Mouse (Mus musculus): ENCODE data around the gene Tbc1d4. TPM values are rescaled to one million over a fixed set of nuclear protein-coding genes. Genes with fewer than 3 reads are reported as not detected.

Gene Tbc1d4
- polyA plus RNA-seq (2015; fragmentation: Nextera tagmentation; extraction: Ambion mirVana) = 7.3 and 8.7 TPM in 2 replicates

GRCm38 (mm10) chr14:101608519-101609368, at the start of gene Tbc1d4:
Tbc1d4 (minus strand) TSS chr14:101609191.
- peak within 1 kb of the TSS; percentile 95 for H3K4me3 ChIP-seq (replicated peaks; ENCODE audit: low read length)
- H3K9me3 ChIP-seq (replicated peaks; ENCODE audit: control insufficient read depth, low read length) = no peaks in the 10 kb centered on the region
- 0 out of 2 replicates have a peak, but pooled peaks cover 6% of the 10 kb centered on the region for H3K4me1 ChIP-seq (ENCODE audit: control insufficient read depth, insufficient read depth, low read length)
- no peaks in the 10 kb centered on the region for H3K27me3 ChIP-seq (ENCODE audit: control insufficient read depth, insufficient read depth, low read length)
- WGBS = under 1% methylated on average over 62 of the region's 62 CpGs
- peak within 1 kb of the TSS; percentile 99 for H3K4me2 ChIP-seq (ENCODE audit: low read depth, low read length)
- ATAC-seq (ENCODE audit: insufficient read depth, low FRiP score) = peak; percentile 92
- H3K27ac ChIP-seq (ENCODE audit: low read length) = peak within 1 kb of the TSS; percentile 59
- no peaks in the 10 kb centered on the region for H3K36me3 ChIP-seq (ENCODE audit: control insufficient read depth, insufficient read depth, low read length)
- peak within 1 kb of the TSS; percentile 90 for H3K9ac ChIP-seq (ENCODE audit: low read length)

- no peak overlapping the region for H3K4me3 ChIP-seq (replicated peaks; ENCODE audit: low read length)
- no peaks in the 10 kb centered on the region for H3K36me3 ChIP-seq (ENCODE audit: control insufficient read depth, insufficient read depth, low read length)
- peaks cover 3% of the 10 kb centered on the region; the same call in 1 of the 2 replicates for H3K4me1 ChIP-seq (ENCODE audit: control insufficient read depth, insufficient read depth, low read length)
- no peaks in the 10 kb centered on the region for H3K27me3 ChIP-seq (ENCODE audit: control insufficient read depth, insufficient read depth, low read length)
- 77% methylated on average over 10 of the region's 10 CpGs for WGBS
- H3K27ac ChIP-seq (ENCODE audit: low read length) = no peak overlapping the region
- no peak overlapping the region for H3K9ac ChIP-seq (ENCODE audit: low read length)
- H3K9me3 ChIP-seq (replicated peaks; ENCODE audit: control insufficient read depth, low read length) = no peaks in the 10 kb centered on the region
- ATAC-seq (ENCODE audit: insufficient read depth, low FRiP score) = no peak
- H3K4me2 ChIP-seq (ENCODE audit: low read depth, low read length) = no peak overlapping the region
Measured at GRCm38 (mm10) chr14:101656307-101656706, 47.3 kb upstream of the Tbc1d4 start.

GRCm38 (mm10) chr14:101654526-101654909, 45.5 kb upstream of the Tbc1d4 start:
- H3K9me3 ChIP-seq (replicated peaks; ENCODE audit: control insufficient read depth, low read length) = no peaks in the 10 kb centered on the region
- H3K4me2 ChIP-seq (ENCODE audit: low read depth, low read length) = peak overlapping the region; percentile 93
- no peaks in the 10 kb centered on the region for H3K36me3 ChIP-seq (ENCODE audit: control insufficient read depth, insufficient read depth, low read length)
- H3K27me3 ChIP-seq (ENCODE audit: control insufficient read depth, insufficient read depth, low read length) = no peaks in the 10 kb centered on the region
- WGBS = 2% methylated on average over 10 of the region's 10 CpGs
- peak overlapping the region; percentile 92 for H3K9ac ChIP-seq (ENCODE audit: low read length)
- no peak for ATAC-seq (ENCODE audit: insufficient read depth, low FRiP score)
- peaks cover 3% of the 10 kb centered on the region; the same call in 1 of the 2 replicates for H3K4me1 ChIP-seq (ENCODE audit: control insufficient read depth, insufficient read depth, low read length)
- H3K4me3 ChIP-seq (replicated peaks; ENCODE audit: low read length) = peak overlapping the region; percentile 98
- H3K27ac ChIP-seq (ENCODE audit: low read length) = no peak overlapping the region

GRCm38 (mm10) chr14:101653581-101654525, 44.9 kb upstream of the Tbc1d4 start, which contains the start of gene Uchl3:
Uchl3 (plus strand) TSS chr14:101653967.
- Histone ChIP-seq H3K4me3 (replicated peaks; ENCODE audit: low read length) (peak within 1 kb of the TSS; percentile 98), H3K27ac (ENCODE audit: low read length) (peak within 1 kb of the TSS; percentile 67), H3K9ac (ENCODE audit: low read length) (peak within 1 kb of the TSS; percentile 92), H3K4me2 (ENCODE audit: low read depth, low read length) (peak within 1 kb of the TSS; percentile 93), H3K27me3 (ENCODE audit: control insufficient read depth, insufficient read depth, low read length) (no peaks in the 10 kb centered on the region), H3K36me3 (ENCODE audit: control insufficient read depth, insufficient read depth, low read length) (no peaks in the 10 kb centered on the region), H3K4me1 (ENCODE audit: control insufficient read depth, insufficient read depth, low read length) (peaks cover 3% of the 10 kb centered on the region; the same call in 1 of the 2 replicates), H3K9me3 (replicated peaks; ENCODE audit: control insufficient read depth, low read length) (no peaks in the 10 kb centered on the region)
- under 1% methylated on average over 78 of the region's 81 CpGs for WGBS
- ATAC-seq (ENCODE audit: insufficient read depth, low FRiP score) = peak; percentile 90

GRCm38 (mm10) chr14:101652571-101652970, 43.6 kb upstream of the Tbc1d4 start:
- Histone ChIP-seq H3K4me3 (replicated peaks; ENCODE audit: low read length) (no peak overlapping the region), H3K9ac (ENCODE audit: low read length) (no peak overlapping the region), H3K4me2 (ENCODE audit: low read depth, low read length) (no peak overlapping the region), H3K36me3 (ENCODE audit: control insufficient read depth, insufficient read depth, low read length) (no peaks in the 10 kb centered on the region), H3K9me3 (replicated peaks; ENCODE audit: control insufficient read depth, low read length) (no peaks in the 10 kb centered on the region), H3K27me3 (ENCODE audit: control insufficient read depth, insufficient read depth, low read length) (no peaks in the 10 kb centered on the region), H3K4me1 (ENCODE audit: control insufficient read depth, insufficient read depth, low read length) (peaks cover 3% of the 10 kb centered on the region; the same call in 1 of the 2 replicates), H3K27ac (ENCODE audit: low read length) (no peak overlapping the region)
- WGBS = 78% methylated on average over 6 of the region's 6 CpGs
- ATAC-seq (ENCODE audit: insufficient read depth, low FRiP score) = no peak

- no peak for ATAC-seq (ENCODE audit: insufficient read depth, low FRiP score)
- Histone ChIP-seq H3K36me3 (ENCODE audit: control insufficient read depth, insufficient read depth, low read length) (no peaks in the 10 kb centered on the region), H3K27me3 (ENCODE audit: control insufficient read depth, insufficient read depth, low read length) (no peaks in the 10 kb centered on the region), H3K4me2 (ENCODE audit: low read depth, low read length) (no peak overlapping the region), H3K4me1 (ENCODE audit: control insufficient read depth, insufficient read depth, low read length) (peaks cover 3% of the 10 kb centered on the region; the same call in 1 of the 2 replicates), H3K9ac (ENCODE audit: low read length) (no peak overlapping the region), H3K4me3 (replicated peaks; ENCODE audit: low read length) (no peak overlapping the region), H3K9me3 (replicated peaks; ENCODE audit: control insufficient read depth, low read length) (no peaks in the 10 kb centered on the region), H3K27ac (ENCODE audit: low read length) (no peak overlapping the region)
- WGBS = 77% methylated on average over 4 of the region's 4 CpGs
Measured at GRCm38 (mm10) chr14:101650551-101650950, 41.6 kb upstream of the Tbc1d4 start.

- Histone ChIP-seq H3K27me3 (ENCODE audit: control insufficient read depth, insufficient read depth, low read length) (no peaks in the 10 kb centered on the region), H3K4me1 (ENCODE audit: control insufficient read depth, insufficient read depth, low read length) (no peaks in the 10 kb centered on the region), H3K36me3 (ENCODE audit: control insufficient read depth, insufficient read depth, low read length) (no peaks in the 10 kb centered on the region), H3K9me3 (replicated peaks; ENCODE audit: control insufficient read depth, low read length) (no peaks in the 10 kb centered on the region), H3K4me2 (ENCODE audit: low read depth, low read length) (no peak overlapping the region), H3K9ac (ENCODE audit: low read length) (no peak overlapping the region), H3K27ac (ENCODE audit: low read length) (no peak overlapping the region), H3K4me3 (replicated peaks; ENCODE audit: low read length) (no peak overlapping the region)
- peak; percentile 14; the same call in 1 of the 2 replicates for ATAC-seq (ENCODE audit: insufficient read depth, low FRiP score)
- 68% methylated on average over 1 of the region's 1 CpGs for WGBS
Measured at GRCm38 (mm10) chr14:101644948-101645347, 36.0 kb upstream of the Tbc1d4 start.

- Histone ChIP-seq H3K4me2 (ENCODE audit: low read depth, low read length) (peak within 1 kb of the TSS; percentile 77), H3K27me3 (ENCODE audit: control insufficient read depth, insufficient read depth, low read length) (no peaks in the 10 kb centered on the region), H3K9me3 (replicated peaks; ENCODE audit: control insufficient read depth, low read length) (no peaks in the 10 kb centered on the region), H3K36me3 (ENCODE audit: control insufficient read depth, insufficient read depth, low read length) (no peaks in the 10 kb centered on the region), H3K27ac (ENCODE audit: low read length) (peak within 1 kb of the TSS; percentile 84), H3K4me1 (ENCODE audit: control insufficient read depth, insufficient read depth, low read length) (no peaks in the 10 kb centered on the region), H3K4me3 (replicated peaks; ENCODE audit: low read length) (peak within 1 kb of the TSS; percentile 87), H3K9ac (ENCODE audit: low read length) (peak within 1 kb of the TSS; percentile 84)
- WGBS = under 1% methylated on average over 39 of the region's 39 CpGs
- peak; percentile 97 for ATAC-seq (ENCODE audit: insufficient read depth, low FRiP score)
Measured at GRCm38 (mm10) chr14:101640153-101640843, 31.3 kb upstream of the Tbc1d4 start, which contains the start of gene Commd6. Commd6 (minus strand) TSS chr14:101640686.
